Mouse (Mus musculus) limb, embryonic 14.5 days (tissue): ENCODE measurements around the gene Tnpo1. TPM values are rescaled to one million over a fixed set of nuclear protein-coding genes. Genes with fewer than 3 reads are reported as not detected.
A peak's percentile ranks its signal among the peaks of the same experiment; 100 is the strongest.

Source experiments
- ATAC-seq: fragments of 200-750 bp; cut with Nextera tagmentation; 2 replicates; pipeline ENCODE4 v1.8.0; 2017; ENCODE audit warnings: low read depth, moderate number of reproducible peaks, moderate TSS enrichment; ENCODE audit not compliant: low FRiP score
- DNase-seq: peaks from one replicate; pipeline ENCODE4 v3.0.0-alpha.2; 2015; ENCODE audit warnings: low spot score
- H3K27ac ChIP-seq: fragments of 300-500 bp; sonication (generic); replicated peaks from 2 replicates; pipeline ENCODE4 v1.5.1; 2014; ENCODE audit warnings: low read depth, mild to moderate bottlenecking, low read length, moderate library complexity, mixed read lengths
- H3K27me3 ChIP-seq: fragments of 300-500 bp; sonication (generic); 2 replicates; pipeline ENCODE4 v1.6.1; 2014; ENCODE audit warnings: low read length, mixed read lengths; ENCODE audit not compliant: control insufficient read depth, insufficient read depth
- H3K36me3 ChIP-seq: fragments of 300-500 bp; sonication (generic); 2 replicates; pipeline ENCODE4 v1.6.1; 2014; ENCODE audit warnings: mild to moderate bottlenecking, low read length, moderate library complexity, mixed read lengths; ENCODE audit not compliant: control insufficient read depth, insufficient read depth
- H3K4me1 ChIP-seq: fragments of 300-500 bp; sonication (generic); 2 replicates; pipeline ENCODE4 v1.6.1; 2014; ENCODE audit warnings: antibody characterized with exemption, low read length, mixed read lengths; ENCODE audit not compliant: control insufficient read depth, insufficient read depth
- H3K4me2 ChIP-seq: fragments of 300-500 bp; sonication (generic); replicated peaks from 2 replicates; pipeline ENCODE4 v1.6.1; 2014; ENCODE audit warnings: low read depth, mild to moderate bottlenecking, low read length, moderate library complexity; ENCODE audit not compliant: severe bottlenecking
- H3K4me3 ChIP-seq: fragments of 300-500 bp; sonication (generic); replicated peaks from 2 replicates; pipeline ENCODE4 v1.5.1; 2014; ENCODE audit warnings: low read length
- H3K9ac ChIP-seq: fragments of 300-500 bp; sonication (generic); 2 replicates; pipeline ENCODE4 v1.6.1; 2014; ENCODE audit warnings: mild to moderate bottlenecking, low read depth, low read length, moderate library complexity; ENCODE audit not compliant: severe bottlenecking
- H3K9me3 ChIP-seq: fragments of 300-500 bp; sonication (generic); 2 replicates; pipeline ENCODE4 v1.6.1; 2016; ENCODE audit warnings: low read length; ENCODE audit not compliant: control insufficient read depth
- POLR2A ChIP-seq: fragments of 200-500 bp; IDR thresholded peaks from 2 replicates; pipeline ENCODE4 v1.8.0; 2012; ENCODE audit warnings: inconsistent platforms, mild to moderate bottlenecking, moderate library complexity, borderline replicate concordance; ENCODE audit not compliant: insufficient read depth, insufficient read length; ENCODE audit errors: extremely low read depth
- WGBS: fragments of 180-500 bp; shearing (Covaris S2); extraction: QIAGEN DNeasy Blood & Tissue Kit; methylation state at CpG from one replicate; pipeline ENCODE4 v1.1.7; 2014; 5-methylcytosine and 5-hydroxymethylcytosine counted together
- polyA plus RNA-seq, 2 experiments: library from polyadenylated mRNA; depleted of rRNA in 1 of 2; stranded (reverse) in 1 of 2; unstranded in 1 of 2; fragments of >200 nt; fragmentation: Nextera tagmentation in 1 of 2; extraction: Ambion mirVana in 1 of 2; gene quantifications; 2 replicates each; pipeline versions ENCODE4 v1.2.1 to v1.2.3; 2012 to 2014

Tnpo1 gene
- polyA plus RNA-seq, 2 experiments: 38.7 to 43.2 TPM

GRCm38 (mm10) chr13:98925486-98926212 lies 535 bp downstream of the Tnpo1 start:
- Histone ChIP-seq H3K36me3 (peaks cover 13% of the 10 kb centered on the region), H3K9ac (peak overlapping the region; percentile 100), H3K4me3 (peak overlapping the region; percentile 100), H3K9me3 (no peaks in the 10 kb centered on the region), H3K27ac (peak overlapping the region; percentile 99), H3K27me3 (no peaks in the 10 kb centered on the region), H3K4me2 (peak overlapping the region; percentile 78), H3K4me1 (peaks cover 4% of the 10 kb centered on the region; the same call in 1 of the 2 replicates)
- peak; percentile 63 for DNase-seq
- under 1% methylated on average over 60 of the region's 66 CpGs for WGBS
- no peak for TF ChIP-seq POLR2A
- peak; percentile 58 for ATAC-seq

GRCm38 (mm10) chr13:98924897-98925485 lies 1.2 kb downstream of the Tnpo1 start:
- H3K9ac ChIP-seq: peak overlapping the region; percentile 100
- H3K27ac ChIP-seq: peak overlapping the region; percentile 99
- peaks cover 13% of the 10 kb centered on the region for H3K36me3 ChIP-seq
- H3K4me2 ChIP-seq: peak overlapping the region; percentile 78
- peaks cover 4% of the 10 kb centered on the region; the same call in 1 of the 2 replicates for H3K4me1 ChIP-seq
- DNase-seq (no peak), ATAC-seq (no peak)
- WGBS: 17% methylated on average over 11 of the region's 11 CpGs
- H3K4me3 ChIP-seq: peak overlapping the region; percentile 100
- no peaks in the 10 kb centered on the region for H3K9me3 ChIP-seq
- no peak for TF ChIP-seq POLR2A
- H3K27me3 ChIP-seq: no peaks in the 10 kb centered on the region

- no peak for TF ChIP-seq POLR2A
- Histone ChIP-seq H3K4me1 (peaks cover 4% of the 10 kb centered on the region; the same call in 1 of the 2 replicates), H3K9me3 (no peaks in the 10 kb centered on the region), H3K9ac (no peak overlapping the region), H3K4me2 (no peak overlapping the region), H3K36me3 (peaks cover 25% of the 10 kb centered on the region), H3K27ac (no peak overlapping the region), H3K27me3 (no peaks in the 10 kb centered on the region), H3K4me3 (no peak overlapping the region)
- no peak for ATAC-seq
- DNase-seq: no peak
- 89% methylated on average over 3 of the region's 3 CpGs for WGBS
These were observed 3.4 kb downstream of the Tnpo1 start for GRCm38 (mm10) chr13:98922806-98923205.

- no peak overlapping the region for H3K27ac ChIP-seq
- no peak overlapping the region for H3K4me2 ChIP-seq
- no peaks in the 10 kb centered on the region for H3K9me3 ChIP-seq
- no peak for TF ChIP-seq POLR2A
- H3K36me3 ChIP-seq: peaks cover 27% of the 10 kb centered on the region
- peaks cover 4% of the 10 kb centered on the region; the same call in 1 of the 2 replicates for H3K4me1 ChIP-seq
- H3K4me3 ChIP-seq: no peak overlapping the region
- no peak for ATAC-seq
- WGBS: 92% methylated on average over 7 of the region's 7 CpGs
- no peak overlapping the region for H3K9ac ChIP-seq
- no peaks in the 10 kb centered on the region for H3K27me3 ChIP-seq
- DNase-seq: no peak
These were observed 4.9 kb downstream of the Tnpo1 start for GRCm38 (mm10) chr13:98921276-98921675.

GRCm38 (mm10) chr13:98920300-98920699 lies 5.9 kb downstream of the Tnpo1 start:
- Histone ChIP-seq H3K9me3 (no peaks in the 10 kb centered on the region), H3K27me3 (no peaks in the 10 kb centered on the region), H3K9ac (no peak overlapping the region), H3K4me3 (no peak overlapping the region), H3K4me1 (peaks cover 6% of the 10 kb centered on the region), H3K27ac (no peak overlapping the region), H3K36me3 (peaks cover 27% of the 10 kb centered on the region), H3K4me2 (no peak overlapping the region)
- ATAC-seq (no peak), DNase-seq (no peak)
- 85% methylated on average over 3 of the region's 3 CpGs for WGBS
- no peak for TF ChIP-seq POLR2A
